Mouse (Mus musculus): ENCODE data around the gene Tcaf2.

Gene Tcaf2

DNA sequence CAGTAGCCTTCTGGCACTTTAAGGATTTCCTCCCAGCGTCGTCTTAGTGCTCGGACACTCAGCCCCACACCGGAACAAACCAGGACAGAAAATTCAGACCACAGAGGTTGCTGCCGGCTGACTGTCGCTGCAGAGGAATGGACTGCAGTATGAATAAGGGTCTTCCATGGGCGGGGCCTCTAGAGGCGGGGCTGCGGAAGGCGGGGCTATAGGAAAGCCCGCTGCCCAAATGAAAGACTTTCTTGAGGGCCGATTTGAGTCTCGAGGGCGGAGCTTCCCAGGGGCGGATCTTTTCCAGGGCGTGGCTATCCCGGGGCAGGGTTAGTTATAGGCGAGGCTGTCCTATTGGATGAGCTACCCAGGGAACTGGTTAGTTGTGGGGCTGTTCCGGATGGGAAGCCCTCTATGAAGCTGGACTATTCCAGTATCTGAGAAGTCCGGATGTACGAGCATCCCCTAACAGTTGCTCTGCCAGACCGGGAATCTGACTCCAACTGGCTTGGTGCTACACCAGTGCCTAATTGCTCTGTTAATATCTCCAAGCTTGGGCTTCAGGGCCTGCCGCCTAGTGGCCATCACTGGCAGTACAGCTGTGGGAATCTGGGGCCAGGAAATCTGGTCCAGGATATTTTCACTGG, at the start of gene Tcaf2:
TSS of gene Tcaf2 (minus strand) at position 343 of the 638 bp plus-strand sequence.
- peak in 1 of 2 experiments; percentile 29 for DNase-seq (ENCODE audit: low spot score in 2 of 2)

GRCm38 (mm10) chr6:42692517-42693190, 47.6 kb upstream of the Tcaf2 start:
- DNase-seq (ENCODE audit: low spot score in 2 of 2): no peak

DNA sequence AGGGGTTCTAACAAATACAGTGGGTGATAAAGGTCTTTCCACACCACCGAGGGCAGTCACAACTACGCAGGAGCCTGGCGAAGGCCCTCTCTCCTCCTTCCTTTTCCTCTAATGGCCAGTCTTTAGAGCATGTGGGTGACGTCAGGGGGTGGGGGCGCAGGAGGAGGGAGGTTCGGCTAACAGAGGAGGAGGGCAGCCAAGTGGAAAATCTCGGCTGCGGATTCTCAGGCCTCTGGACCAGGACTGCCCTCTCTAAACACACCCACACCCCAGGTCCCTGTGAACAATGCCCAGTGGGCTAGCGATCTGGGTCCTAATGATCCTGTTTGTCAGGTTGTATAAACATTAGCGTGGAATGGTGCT, 47.1 kb upstream of the Tcaf2 start:
- DNase-seq (ENCODE audit: low spot score in 2 of 2): no peak

DNA sequence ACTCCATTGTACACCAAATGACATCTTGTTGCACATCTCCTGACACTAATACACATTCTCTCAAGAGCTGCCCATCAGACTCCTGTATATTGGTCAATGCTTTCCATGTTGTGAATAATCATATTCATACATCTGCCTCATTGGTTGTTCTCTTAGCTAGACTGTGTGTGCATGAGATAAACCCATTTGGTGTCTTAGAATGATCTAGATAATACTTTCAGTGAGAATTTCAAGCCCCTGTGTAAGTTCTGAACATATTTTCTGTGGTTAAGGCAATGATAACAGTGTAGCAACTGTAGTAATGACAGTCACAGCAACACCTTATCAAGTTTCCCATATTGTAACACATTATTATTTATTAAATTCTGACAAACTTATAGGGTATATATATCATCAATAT, 44.7 kb upstream of the Tcaf2 start:
- DNase-seq (ENCODE audit: low spot score in 2 of 2): no peak

- no peak for DNase-seq (ENCODE audit: low spot score in 2 of 2)
Measured at GRCm38 (mm10) chr6:42687907-42688306, 42.9 kb upstream of the Tcaf2 start.

DNA sequence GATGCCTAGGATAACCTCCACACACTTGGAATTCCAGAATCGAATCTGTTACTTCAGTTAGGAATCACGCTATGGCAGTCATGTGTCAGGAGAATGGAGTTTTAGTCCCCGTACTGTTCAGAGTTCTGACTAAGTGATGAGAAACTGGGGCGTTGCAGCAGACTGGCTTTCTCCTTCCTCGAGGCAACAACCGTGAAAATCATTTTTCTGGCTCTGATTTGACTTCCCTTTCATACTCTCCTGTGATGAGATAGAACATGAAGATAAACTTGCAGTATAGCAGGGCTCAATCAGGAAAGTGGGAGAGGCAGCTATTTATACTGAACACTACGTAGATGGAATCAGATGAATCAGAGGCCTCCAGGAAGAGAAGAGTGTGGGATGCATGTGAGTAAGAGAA, 35.0 kb upstream of the Tcaf2 start:
- DNase-seq (ENCODE audit: low spot score in 2 of 2): no peak

DNA sequence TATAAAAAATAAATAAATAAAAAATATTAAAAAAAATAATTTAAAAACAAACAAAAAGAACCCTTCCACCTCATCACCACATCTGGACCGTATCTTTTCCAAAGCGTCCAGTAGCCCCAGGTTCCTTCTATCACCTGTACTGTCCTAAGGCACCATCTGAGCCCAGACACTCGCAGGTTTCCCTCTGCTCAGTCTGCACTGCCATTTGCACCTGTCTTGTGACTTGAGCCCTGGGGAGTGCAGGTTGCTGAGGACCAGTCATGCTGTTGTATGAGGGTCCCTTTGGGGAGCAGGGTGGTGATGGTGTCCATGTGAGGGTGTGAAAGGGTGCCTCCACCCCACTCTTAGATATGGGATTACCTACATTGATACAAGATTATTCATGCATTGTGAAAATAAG, 31.0 kb upstream of the Tcaf2 start:
- no peak for DNase-seq (ENCODE audit: low spot score in 2 of 2)

DNA sequence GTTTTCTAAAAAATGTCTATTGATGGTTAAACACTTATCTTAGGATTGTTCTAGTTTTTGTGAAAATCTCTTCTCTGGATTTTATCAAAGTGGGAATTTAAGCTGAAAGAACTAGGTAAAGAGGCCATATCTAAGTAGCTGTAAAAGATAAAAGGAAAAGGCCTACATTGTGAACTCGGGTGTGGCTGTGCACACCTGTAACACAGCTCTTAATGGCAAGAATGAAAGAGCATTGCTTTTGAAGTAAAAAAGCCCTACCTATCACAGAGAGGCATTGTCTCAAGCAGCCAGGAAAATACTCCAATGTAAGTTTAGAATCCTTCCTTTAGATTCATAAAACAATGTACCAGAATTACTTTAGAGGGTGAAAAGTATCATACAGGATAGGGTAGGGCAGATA, 26.7 kb upstream of the Tcaf2 start:
- DNase-seq (ENCODE audit: low spot score in 2 of 2): no peak

- DNase-seq (ENCODE audit: low spot score in 2 of 2): no peak
Measured at GRCm38 (mm10) chr6:42667722-42668121, 22.7 kb upstream of the Tcaf2 start.

DNA sequence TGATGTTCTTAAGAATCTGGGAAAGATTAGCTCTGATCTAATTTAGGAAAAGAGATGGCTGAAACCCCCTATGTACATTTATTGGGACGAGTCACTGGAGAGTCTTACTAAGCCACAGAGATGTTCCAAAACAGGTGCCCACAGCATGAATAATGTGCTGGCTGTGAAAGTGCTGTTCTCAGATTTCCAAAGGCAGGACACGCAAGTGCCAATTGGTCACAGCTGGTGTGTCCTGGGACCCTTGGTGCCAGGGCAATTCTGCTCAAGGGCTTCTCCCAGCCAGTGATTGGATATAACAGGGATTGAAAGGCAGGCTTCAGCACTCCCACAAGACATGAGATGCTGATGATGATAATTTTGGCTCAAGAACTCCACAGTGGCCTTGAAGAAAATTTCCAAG, 16.7 kb upstream of the Tcaf2 start:
- no peak for DNase-seq (ENCODE audit: low spot score in 2 of 2)

- DNase-seq (ENCODE audit: low spot score in 2 of 2): no peak
Measured at GRCm38 (mm10) chr6:42634393-42634792, 10.7 kb downstream of the Tcaf2 start.

GRCm38 (mm10) chr6:42631395-42631794, 13.7 kb downstream of the Tcaf2 start:
- no peak for DNase-seq (ENCODE audit: low spot score in 2 of 2)

DNA sequence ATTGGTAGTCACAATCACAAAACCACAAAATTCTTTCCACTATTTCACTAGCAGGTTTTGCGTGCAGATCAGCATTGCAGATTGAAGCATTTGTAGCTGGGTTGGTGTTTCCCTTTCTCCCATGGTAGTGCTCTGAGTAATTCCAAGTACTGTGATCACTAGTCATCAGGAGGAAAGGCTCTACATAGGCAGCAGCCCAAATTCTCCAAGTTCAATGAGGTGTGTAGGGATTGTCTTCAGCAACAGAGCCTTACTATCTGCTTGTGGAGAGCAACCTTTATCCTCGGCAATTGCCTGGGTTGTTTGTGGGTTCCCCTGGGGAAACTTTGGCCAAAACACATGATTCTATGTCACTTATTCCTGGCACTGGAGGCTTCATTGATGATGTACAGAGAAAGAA, 28.1 kb downstream of the Tcaf2 start:
- DNase-seq (ENCODE audit: low spot score in 2 of 2): no peak

GRCm38 (mm10) chr6:42612218-42612617, 32.8 kb downstream of the Tcaf2 start:
- DNase-seq (ENCODE audit: low spot score in 2 of 2): no peak

GRCm38 (mm10) chr6:42610954-42611522, 34.0 kb downstream of the Tcaf2 start:
- no peak for DNase-seq (ENCODE audit: low spot score in 2 of 2)

DNA sequence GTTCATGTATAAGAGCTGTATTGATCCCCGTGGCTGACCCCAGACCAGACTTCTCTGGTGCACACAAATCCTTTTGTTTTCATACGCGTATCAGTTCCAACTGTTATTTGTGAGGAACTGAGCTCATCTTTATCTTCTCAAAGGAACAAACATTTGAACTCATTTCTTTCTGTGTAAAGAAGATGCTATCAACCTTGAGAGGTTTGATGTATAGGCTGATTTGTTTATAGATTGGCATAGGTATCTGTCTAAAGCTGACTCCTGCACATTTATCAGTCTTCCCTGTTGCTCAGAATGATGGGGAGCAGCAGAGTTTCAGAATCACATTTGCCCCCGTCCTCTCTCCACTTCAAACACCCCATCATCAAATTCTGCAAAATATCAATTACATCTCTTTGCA, 47.5 kb downstream of the Tcaf2 start, which contains the start of gene Tcaf3:
TSS of gene Tcaf3 (minus strand) at position 101 of the 400 bp plus-strand sequence.
- no peak for DNase-seq (ENCODE audit: low spot score in 2 of 2)

DNA sequence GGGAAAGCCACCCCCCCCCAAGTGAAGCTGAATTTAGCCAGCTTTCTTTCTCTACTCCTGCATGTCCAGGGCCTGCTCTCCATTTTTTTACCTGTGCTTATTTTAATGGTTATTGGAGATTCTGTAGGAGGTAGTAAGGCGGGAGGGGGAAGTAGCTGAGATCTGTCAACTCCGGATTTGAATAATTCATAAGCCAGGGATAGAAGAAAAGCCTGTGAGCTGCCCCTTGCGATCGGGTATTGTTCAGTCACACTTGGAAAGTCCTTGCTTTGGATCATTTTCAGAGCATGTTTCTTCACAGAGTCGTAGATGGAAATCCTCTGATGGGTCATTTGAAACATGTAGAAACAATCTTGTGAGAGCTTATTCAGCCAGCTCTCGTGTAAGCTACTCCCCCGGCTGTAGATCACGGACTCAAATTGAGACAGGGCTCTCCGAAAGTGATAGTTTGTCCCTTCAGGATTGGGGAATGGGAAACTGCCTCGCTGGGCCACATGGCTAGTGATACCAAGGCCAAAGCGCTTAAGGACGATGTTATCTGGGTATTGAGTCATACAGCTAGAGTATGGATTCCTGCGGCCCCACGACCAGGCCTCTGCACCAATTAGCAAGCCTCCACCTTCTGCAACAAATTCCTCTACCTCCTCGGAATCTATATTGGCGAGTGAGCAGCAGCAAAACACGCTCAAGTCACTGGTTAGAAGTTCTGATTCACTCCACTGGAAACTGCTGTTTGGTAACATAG, 51.7 kb downstream of the Tcaf2 start:
- no peak for DNase-seq (ENCODE audit: low spot score in 2 of 2)

GRCm38 (mm10) chr6:42586569-42586968, 58.5 kb downstream of the Tcaf2 start:
- no peak for DNase-seq (ENCODE audit: low spot score in 2 of 2)

DNA sequence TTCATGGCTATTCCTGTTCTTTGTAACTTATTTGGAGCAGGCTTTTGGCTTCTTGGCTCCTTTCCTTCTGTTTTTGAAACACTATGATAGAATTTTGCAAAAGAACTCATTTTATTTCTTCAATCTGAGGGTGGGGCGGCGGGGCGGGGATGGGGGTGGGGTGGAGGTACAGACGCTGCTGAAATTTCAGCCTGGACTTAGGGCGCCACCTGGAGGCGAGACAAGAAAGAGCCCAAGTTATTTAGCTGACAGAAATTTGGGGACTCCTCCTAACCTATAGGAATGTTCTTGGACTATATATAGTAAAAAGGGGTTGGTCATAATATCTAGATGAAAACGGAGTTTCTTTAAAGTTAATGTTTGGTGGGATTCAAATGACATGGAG, 61.6 kb downstream of the Tcaf2 start:
- DNase-seq (ENCODE audit: low spot score in 2 of 2): peak; percentile 11 to 33

DNA sequence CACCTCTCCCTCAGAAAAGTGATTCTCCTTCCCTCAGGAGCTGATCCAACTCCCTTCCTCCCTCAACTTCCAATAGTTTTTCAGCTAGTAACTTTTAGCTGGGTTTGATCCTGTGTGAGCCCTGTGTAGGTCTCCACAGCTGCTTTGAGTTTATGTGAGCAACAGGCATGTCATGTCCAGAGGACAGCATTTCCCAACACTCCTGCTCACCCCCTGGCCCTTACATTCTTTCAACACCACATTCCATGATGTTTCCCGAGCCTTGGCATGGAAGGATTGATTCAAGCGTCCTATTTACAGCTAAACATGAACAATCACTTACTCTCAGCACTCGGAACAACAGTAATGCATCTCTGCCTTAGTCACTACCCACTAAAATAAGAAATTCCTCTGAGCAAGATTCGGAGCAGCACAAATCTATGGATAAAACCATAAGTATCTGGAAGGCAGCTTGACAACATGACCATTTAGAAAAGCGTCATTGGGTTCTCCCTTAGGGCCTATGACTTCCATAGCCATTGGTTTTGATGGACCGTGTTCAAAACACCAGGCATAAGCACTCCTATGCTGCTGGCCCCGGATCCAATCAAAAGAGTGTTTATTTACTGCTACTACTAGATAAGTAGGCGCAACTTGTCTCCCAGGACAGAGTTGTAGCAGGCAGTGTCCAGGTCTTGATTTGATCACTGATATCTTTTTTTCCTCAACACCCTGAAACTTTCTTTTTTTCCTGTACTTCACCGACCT, 62.1 kb downstream of the Tcaf2 start:
- DNase-seq (ENCODE audit: low spot score in 2 of 2): no peak

GRCm38 (mm10) chr6:42578678-42579077, 66.4 kb downstream of the Tcaf2 start:
- no peak for DNase-seq (ENCODE audit: low spot score in 2 of 2)

- no peak for DNase-seq (ENCODE audit: low spot score in 2 of 2)
Measured at GRCm38 (mm10) chr6:42577433-42577832, 67.6 kb downstream of the Tcaf2 start.
